Mouse (Mus musculus): Measurements from ENCODE around the gene Gm20388.
"Not testable (repeated sequence)": the region's sequence is repeated elsewhere in the genome, so short reads cannot be mapped to it uniquely, and the experiment has no call there.

Gm20388 gene

GRCm38 (mm10) chr8:123034171-123034570 is 3123.5 kb downstream of the Gm20388 start:
- no peak for DNase-seq (ENCODE audit: low spot score in 2 of 2)

GRCm38 (mm10) chr8:123036956-123037355 is 3126.3 kb downstream of the Gm20388 start:
- no peak for DNase-seq (ENCODE audit: low spot score in 2 of 2)

- no peak for DNase-seq (ENCODE audit: low spot score in 2 of 2)
These were observed 3126.8 kb downstream of the Gm20388 start for GRCm38 (mm10) chr8:123037487-123037886.

- no peak for DNase-seq (ENCODE audit: low spot score in 2 of 2)
These were observed 3127.7 kb downstream of the Gm20388 start for GRCm38 (mm10) chr8:123038351-123038750.

GRCm38 (mm10) chr8:123039376-123040109 is 3128.9 kb downstream of the Gm20388 start:
- no peak for DNase-seq (ENCODE audit: low spot score in 2 of 2)

GRCm38 (mm10) chr8:123040110-123040650 is 3129.5 kb downstream of the Gm20388 start:
- DNase-seq (ENCODE audit: low spot score in 2 of 2): no peak

- peak; percentile 67 to 74 for DNase-seq (ENCODE audit: low spot score in 2 of 2)
These were observed 3130.6 kb downstream of the Gm20388 start for GRCm38 (mm10) chr8:123041008-123041773.

GRCm38 (mm10) chr8:123041774-123042105 is 3131.1 kb downstream of the Gm20388 start:
- DNase-seq (ENCODE audit: low spot score in 2 of 2): no peak

- DNase-seq (ENCODE audit: low spot score in 2 of 2): peak; percentile 100
These were observed 3131.7 kb downstream of the Gm20388 start, which contains the start of gene Ankrd11 for GRCm38 (mm10) chr8:123042158-123042973. TSS of gene Ankrd11 (minus strand) at chr8:123042277.

- no peak for DNase-seq (ENCODE audit: low spot score in 2 of 2)
These were observed 3132.5 kb downstream of the Gm20388 start for GRCm38 (mm10) chr8:123042974-123043625.

GRCm38 (mm10) chr8:123043941-123044340 is 3133.3 kb downstream of the Gm20388 start:
- no peak for DNase-seq (ENCODE audit: low spot score in 2 of 2)

GRCm38 (mm10) chr8:123044743-123045425 is 3134.2 kb downstream of the Gm20388 start:
- DNase-seq (ENCODE audit: low spot score in 2 of 2): not testable (repeated sequence)

- DNase-seq (ENCODE audit: low spot score in 2 of 2): no peak
These were observed 3136.1 kb downstream of the Gm20388 start for GRCm38 (mm10) chr8:123046706-123047105.

- no peak for DNase-seq (ENCODE audit: low spot score in 2 of 2)
These were observed 3137.2 kb downstream of the Gm20388 start for GRCm38 (mm10) chr8:123047827-123048226.

- DNase-seq (ENCODE audit: low spot score in 2 of 2): no peak
These were observed 3137.8 kb downstream of the Gm20388 start for GRCm38 (mm10) chr8:123048402-123048801.

GRCm38 (mm10) chr8:123051458-123051857 is 3140.8 kb downstream of the Gm20388 start:
- no peak for DNase-seq (ENCODE audit: low spot score in 2 of 2)

GRCm38 (mm10) chr8:123062721-123063120 is 3152.1 kb downstream of the Gm20388 start, which contains the start of gene Spg7:
TSS of gene Spg7 (plus strand) at chr8:123062942.
- DNase-seq (ENCODE audit: low spot score in 2 of 2): no peak

GRCm38 (mm10) chr8:123064072-123064471 is 3153.4 kb downstream of the Gm20388 start:
- no peak for DNase-seq (ENCODE audit: low spot score in 2 of 2)

GRCm38 (mm10) chr8:123064809-123065213 is 3154.2 kb downstream of the Gm20388 start:
- DNase-seq (ENCODE audit: low spot score in 2 of 2): no peak

GRCm38 (mm10) chr8:123065214-123066100 is 3154.8 kb downstream of the Gm20388 start:
- peak; percentile 95 to 96 for DNase-seq (ENCODE audit: low spot score in 2 of 2)

Data from heart, adult 9 months (tissue).